Mouse (Mus musculus): ENCODE measurements around the gene Rasa2. TPM values are rescaled to one million over a fixed set of nuclear protein-coding genes. Genes with fewer than 3 reads are reported as not detected.

The Rasa2 gene
- total and polyA plus RNA-seq, 3 experiments: 9.5 to 11.3 TPM; not detected in 1

DNA sequence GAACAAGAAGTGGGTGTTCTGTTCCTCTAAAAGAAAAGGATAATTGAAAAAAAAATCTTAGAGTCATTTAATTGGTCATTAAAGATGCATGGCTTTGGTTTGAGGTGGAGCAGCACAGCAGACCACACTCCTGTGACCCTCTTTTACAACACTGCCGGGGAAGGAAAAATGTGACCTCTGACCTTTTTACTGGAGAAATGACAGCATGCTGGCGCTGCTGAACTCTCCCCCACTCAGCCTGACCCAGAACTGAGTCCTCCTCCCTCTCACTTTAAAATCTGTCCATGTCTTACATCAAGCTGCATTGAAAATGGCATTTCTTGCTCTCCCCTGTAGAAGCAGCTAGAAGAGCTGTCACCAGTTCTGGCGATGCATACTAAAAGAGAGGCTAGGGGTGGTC is 138.2 kb downstream of the Rasa2 start:
- H3K4me1 ChIP-seq (ENCODE audit: control insufficient read depth in 1 of 2, insufficient read depth in 2 of 2, low read length in 2 of 2): peaks cover 0 to 2% of the 10 kb centered on the region in 2 experiments; a peak in 1 of 4 replicates
- no peak for DNase-seq (ENCODE audit: low read depth, low spot score)
- no peaks in the 10 kb centered on the region for H3K36me3 ChIP-seq (ENCODE audit: control insufficient read depth in 1 of 2, insufficient read depth in 2 of 2, low read length in 2 of 2)
- TF ChIP-seq SIN3A (IDR thresholded peaks at IDR 0.05; ENCODE audit: low read length): no peak
- no peak for TF ChIP-seq TCF12 (IDR thresholded peaks at IDR 0.05; ENCODE audit: low read depth, low read length)
- TF ChIP-seq ZKSCAN1 (IDR thresholded peaks at IDR 0.05; ENCODE audit: low read depth, low read length): no peak
- TF ChIP-seq ZC3H11A (IDR thresholded peaks at IDR 0.05; ENCODE audit: low read depth, low read length): no peak
- no peak for TF ChIP-seq E2F4 (IDR thresholded peaks at IDR 0.05; ENCODE audit: borderline replicate concordance, low read depth, low read length)
- no peaks in the 10 kb centered on the region for H3K9me3 ChIP-seq (replicated peaks; ENCODE audit: insufficient read depth, low read length)
- H3K27me3 ChIP-seq (ENCODE audit: control insufficient read depth in 1 of 2, insufficient read depth in 2 of 2, low read length in 2 of 2): no peaks in the 10 kb centered on the region; a peak in 1 of 4 replicates
- H3K79me2 ChIP-seq (ENCODE audit: control insufficient read depth, insufficient read depth, low read length, poor library complexity): no peaks in the 10 kb centered on the region
- no peak overlapping the region for H3K9ac ChIP-seq (ENCODE audit: control insufficient read depth, low read depth, low read length, poor library complexity, severe bottlenecking)
- no peak overlapping the region for H3K4me3 ChIP-seq (ENCODE audit: control insufficient read depth in 1 of 2, insufficient read depth in 1 of 2, low read depth in 2 of 2, low read length in 2 of 2)
- H3K27ac ChIP-seq (ENCODE audit: control insufficient read depth, low read depth, low read length): no peak overlapping the region

DNA sequence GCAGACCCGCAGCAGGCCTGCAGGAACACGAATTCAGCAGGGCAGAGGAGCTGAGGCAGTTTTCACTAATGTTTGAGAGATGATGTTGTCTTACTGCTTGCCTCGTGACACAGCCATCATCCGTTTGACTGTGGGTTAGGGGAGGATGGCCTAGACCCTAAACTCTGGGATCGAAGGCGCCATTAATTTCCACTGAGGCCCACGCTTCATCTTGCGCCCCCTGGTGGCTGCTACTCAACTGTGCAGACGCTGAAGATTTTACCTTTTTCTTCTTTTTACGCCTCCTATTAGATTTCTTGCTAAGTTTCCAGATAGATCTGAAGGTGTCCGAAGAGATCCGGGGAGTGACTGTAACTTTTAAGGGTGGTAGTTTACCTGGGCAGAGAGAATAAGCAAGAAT is 139.6 kb downstream of the Rasa2 start:
- Histone ChIP-seq H3K9me3 (replicated peaks; ENCODE audit: insufficient read depth, low read length) (no peaks in the 10 kb centered on the region), H3K79me2 (ENCODE audit: control insufficient read depth, insufficient read depth, low read length, poor library complexity) (no peaks in the 10 kb centered on the region), H3K9ac (ENCODE audit: control insufficient read depth, low read depth, low read length, poor library complexity, severe bottlenecking) (peak overlapping the region; percentile 45), H3K4me1 (ENCODE audit: control insufficient read depth in 1 of 2, insufficient read depth in 2 of 2, low read length in 2 of 2) (peaks cover 0 to 2% of the 10 kb centered on the region in 2 experiments; a peak in 1 of 4 replicates), H3K4me3 (ENCODE audit: control insufficient read depth in 1 of 2, insufficient read depth in 1 of 2, low read depth in 2 of 2, low read length in 2 of 2) (peak overlapping the region; percentile 32 to 43; a peak in 2 of 4 replicates), H3K27ac (ENCODE audit: control insufficient read depth, low read depth, low read length) (no peak overlapping the region), H3K36me3 (ENCODE audit: control insufficient read depth in 1 of 2, insufficient read depth in 2 of 2, low read length in 2 of 2) (no peaks in the 10 kb centered on the region), H3K27me3 (ENCODE audit: control insufficient read depth in 1 of 2, insufficient read depth in 2 of 2, low read length in 2 of 2) (no peaks in the 10 kb centered on the region; a peak in 1 of 4 replicates)
- no peak for TF ChIP-seq POLR2AphosphoS5 (IDR thresholded peaks at IDR 0.05; ENCODE audit: borderline replicate concordance, low read depth, low read length)
- TF ChIP-seq TAL1 (IDR thresholded peaks at IDR 0.05; ENCODE audit: low read length): no peak
- peak; percentile 69 for TF ChIP-seq ZC3H11A (IDR thresholded peaks at IDR 0.05; ENCODE audit: low read depth, low read length)
- no peak for TF ChIP-seq E2F4 (IDR thresholded peaks at IDR 0.05; ENCODE audit: borderline replicate concordance, low read depth, low read length)
- no peak for TF ChIP-seq MAX (IDR thresholded peaks at IDR 0.05; ENCODE audit: low read length)
- TF ChIP-seq SMC3 (IDR thresholded peaks at IDR 0.05; ENCODE audit: low read depth, low read length): peak; percentile 97
- TF ChIP-seq RAD21 (IDR thresholded peaks at IDR 0.05; ENCODE audit: low read depth, low read length): peak; percentile 66
- TF ChIP-seq NELFE (IDR thresholded peaks at IDR 0.05; ENCODE audit: low read depth, low read length): no peak
- no peak for TF ChIP-seq MYB (IDR thresholded peaks at IDR 0.05; ENCODE audit: low read depth, low read length)
- no peak for TF ChIP-seq GABPA (IDR thresholded peaks at IDR 0.05; ENCODE audit: low read depth, low read length)
- no peak for TF ChIP-seq EP300 (IDR thresholded peaks at IDR 0.05; ENCODE audit: low read depth in 1 of 2, low read length in 2 of 2)
- no peak for TF ChIP-seq MAZ (IDR thresholded peaks at IDR 0.05; ENCODE audit: low read depth, low read length)
- TF ChIP-seq TCF12 (IDR thresholded peaks at IDR 0.05; ENCODE audit: low read depth, low read length): no peak
- no peak for TF ChIP-seq ETS1 (IDR thresholded peaks at IDR 0.05; ENCODE audit: low read depth, low read length)
- no peak for TF ChIP-seq MXI1 (IDR thresholded peaks at IDR 0.05; ENCODE audit: low read depth, low read length)
- TF ChIP-seq GATA1 (IDR thresholded peaks at IDR 0.05; ENCODE audit: low read depth, low read length): no peak
- TF ChIP-seq ZNF384 (IDR thresholded peaks at IDR 0.05; ENCODE audit: low read depth, low read length): 0 out of 2 replicates have a peak, but pooled peaks have one; percentile 10
- TF ChIP-seq USF1 (IDR thresholded peaks at IDR 0.05; ENCODE audit: low read depth, low read length): no peak
- TF ChIP-seq CTCF (IDR thresholded peaks at IDR 0.05 in 2 of 3, conservative IDR thresholded peaks at IDR 0.05 in 1 of 3; ENCODE audit: control insufficient read depth in 1 of 3, insufficient read depth in 1 of 3, low read depth in 2 of 3, low read length in 3 of 3, poor library complexity in 1 of 3, severe bottlenecking in 1 of 3): peak; percentile 87 to 93 (median 90)
- no peak for TF ChIP-seq POLR2A (IDR thresholded peaks at IDR 0.05; ENCODE audit: control insufficient read depth in 1 of 2, insufficient read depth in 1 of 2, low read depth in 1 of 2, low read length in 2 of 2, poor library complexity in 1 of 2)
- TF ChIP-seq MYC (IDR thresholded peaks at IDR 0.05; ENCODE audit: low read depth, low read length): peak; percentile 34; the same call in 1 of the 2 replicates
- TF ChIP-seq MAFK (IDR thresholded peaks at IDR 0.05; ENCODE audit: borderline replicate concordance, low read depth, low read length): no peak
- no peak for TF ChIP-seq ZKSCAN1 (IDR thresholded peaks at IDR 0.05; ENCODE audit: low read depth, low read length)
- no peak for TF ChIP-seq MEF2A (IDR thresholded peaks at IDR 0.05; ENCODE audit: extremely low read depth, insufficient replicate concordance, low read depth, low read length, poor library complexity, severe bottlenecking)
- TF ChIP-seq POLR2AphosphoS2 (IDR thresholded peaks at IDR 0.05; ENCODE audit: low read length): no peak
- peak; percentile 72 for DNase-seq (ENCODE audit: low read depth, low spot score)

All from MEL (cell line).